Mouse (Mus musculus): ENCODE measurements at regions not wholly inside any gene's neighbourhood (a gene's known extent, or its start where the extent isn't known, plus 50 kb on each side); places are given as distances from the start of the nearest gene placed in this dataset.

DNA sequence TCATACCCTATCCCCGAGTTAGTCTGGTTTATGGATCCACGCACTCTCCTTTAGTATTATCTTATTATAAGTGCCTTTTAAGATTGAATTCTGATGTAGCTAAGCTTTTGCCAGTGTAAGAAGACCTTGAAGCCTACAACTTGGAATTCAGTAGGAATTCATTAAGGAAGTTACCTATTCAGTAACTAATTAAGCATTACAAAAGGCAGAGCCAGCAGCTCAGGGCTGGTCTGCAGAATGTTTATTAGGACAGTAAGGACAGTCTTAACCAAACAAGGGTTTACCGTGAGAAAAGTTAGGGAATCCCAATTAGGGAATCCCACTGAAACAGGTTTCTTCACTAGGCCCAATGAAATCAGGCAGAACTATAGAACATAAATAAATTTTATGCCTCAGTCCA, 1383.5 kb downstream of the Grik2 start:
- TF ChIP-seq TCF12 (IDR thresholded peaks at IDR 0.05; ENCODE audit: low read depth, low read length) (no peak), ELF1 (IDR thresholded peaks at IDR 0.05; ENCODE audit: low read depth, low read length) (no peak), CTCF (conservative IDR thresholded peaks at IDR 0.05 in 1 of 2, IDR thresholded peaks at IDR 0.05 in 1 of 2; ENCODE audit: low read depth in 2 of 2, low read length in 2 of 2) (no peak), HCFC1 (IDR thresholded peaks at IDR 0.05; ENCODE audit: low read depth, low read length) (no peak), JUND (conservative IDR thresholded peaks at IDR 0.05; ENCODE audit: low read depth, low read length) (no peak), NRF1 (IDR thresholded peaks at IDR 0.05; ENCODE audit: low read depth, low read length) (no peak), NELFE (IDR thresholded peaks at IDR 0.05; ENCODE audit: low read depth, low read length) (no peak), MYC (IDR thresholded peaks at IDR 0.05; ENCODE audit: low read depth, low read length) (no peak), ETS1 (conservative IDR thresholded peaks at IDR 0.05; ENCODE audit: low read depth, low read length) (no peak), MEF2A (IDR thresholded peaks at IDR 0.05; ENCODE audit: borderline replicate concordance, low read depth, low read length) (no peak), SMC3 (IDR thresholded peaks at IDR 0.05; ENCODE audit: low read depth, low read length) (no peak), GABPA (IDR thresholded peaks at IDR 0.05; ENCODE audit: insufficient replicate concordance, low read depth, low read length) (no peak), UBTF (IDR thresholded peaks at IDR 0.05; ENCODE audit: low read depth, low read length) (no peak)
- no peak for DNase-seq (ENCODE audit: extremely low read depth)
- H3K27ac ChIP-seq (ENCODE audit: insufficient read depth, low read depth) = no peak overlapping the region
- no peak overlapping the region for H3K4me2 ChIP-seq (ENCODE audit: insufficient read depth, low read depth, poor library complexity, severe bottlenecking)
- dilution Hi-C loops (cut with MboI; ENCODE audit: extremely low pct_ligation_motif_present, extremely low pct_unique_long_range_greater_than_20kb, low sequenced_read_pairs) = no loop called here
- no peaks in the 10 kb centered on the region for H3K4me1 ChIP-seq (ENCODE audit: control insufficient read depth in 1 of 2, insufficient read depth in 2 of 2)
- no peak overlapping the region for H3K4me3 ChIP-seq (replicated peaks in 1 of 3; ENCODE audit: low read depth in 2 of 3, low read length in 2 of 3, poor library complexity in 1 of 3)
- H3K79me2 ChIP-seq (replicated peaks; ENCODE audit: control insufficient read depth, extremely low read depth, insufficient read depth, poor library complexity, severe bottlenecking) = no peaks in the 10 kb centered on the region
- H3K9ac ChIP-seq (ENCODE audit: insufficient read depth, low read depth) = no peak overlapping the region
- H3K36me3 ChIP-seq (replicated peaks in 1 of 2; ENCODE audit: control insufficient read depth in 1 of 2, insufficient read depth in 1 of 2, low read length in 1 of 2) = no peaks in the 10 kb centered on the region
- in situ Hi-C loops (cut with MboI; ENCODE audit: low pct_ligation_motif_present, low pct_unique_long_range_greater_than_20kb, low sequenced_read_pairs) = no loop called here
- H3K9me3 ChIP-seq (replicated peaks; ENCODE audit: low read length) = no peaks in the 10 kb centered on the region
- H3K27me3 ChIP-seq (replicated peaks) = no peaks in the 10 kb centered on the region
